Mouse (Mus musculus): ENCODE measurements at regions not wholly inside any gene's neighbourhood (a gene's known extent, or its start where the extent isn't known, plus 50 kb on each side); places are given as distances from the start of the nearest gene placed in this dataset.

GRCm38 (mm10) chr6:93223610-93224550 is 280.6 kb upstream of the Adamts9 start:
- H3K9ac ChIP-seq (ENCODE audit: low read depth, low read length) = no peak overlapping the region
- no peaks in the 10 kb centered on the region; the same call in 1 of the 2 replicates for H3K27me3 ChIP-seq (ENCODE audit: control insufficient read depth, insufficient read depth, low read length)
- TF ChIP-seq POLR2A (IDR thresholded peaks at IDR 0.05; ENCODE audit: extremely low read depth, insufficient read depth, low read length) = no peak
- TF ChIP-seq CTCF (IDR thresholded peaks at IDR 0.05; ENCODE audit: low read depth, low read length) = no peak
- no peaks in the 10 kb centered on the region for H3K36me3 ChIP-seq (ENCODE audit: control insufficient read depth, insufficient read depth, low read length)
- DNase-seq (ENCODE audit: extremely low read depth, low read depth, low spot score) = no peak
- WGBS = 54% methylated on average over 8 of the region's 8 CpGs
- H3K27ac ChIP-seq (replicated peaks; ENCODE audit: insufficient read depth, low read depth, low read length) = no peak overlapping the region
- H3K4me1 ChIP-seq (ENCODE audit: control insufficient read depth, insufficient read depth, low read length) = no peaks in the 10 kb centered on the region
- H3K4me3 ChIP-seq (ENCODE audit: insufficient read depth, low read depth, low read length) = no peak overlapping the region
- H3K79me2 ChIP-seq (ENCODE audit: control insufficient read depth, insufficient read depth, low read length) = no peaks in the 10 kb centered on the region

- Histone ChIP-seq H3K36me3 (ENCODE audit: control insufficient read depth, insufficient read depth, low read length) (no peaks in the 10 kb centered on the region), H3K79me2 (ENCODE audit: control insufficient read depth, insufficient read depth, low read length) (no peaks in the 10 kb centered on the region)
- WGBS = 85% methylated on average over 4 of the region's 4 CpGs
These were observed 274.8 kb upstream of the Adamts9 start for GRCm38 (mm10) chr6:93218015-93218593.

GRCm38 (mm10) chr6:93200886-93201285 is 257.6 kb upstream of the Adamts9 start:
- 81% methylated on average over 1 of the region's 1 CpGs for whole genome bisulfite sequencing

More at GRCm38 (mm10) chr6:93218015-93218593, 274.8 kb upstream of the Adamts9 start:
- Histone ChIP-seq H3K27me3 (ENCODE audit: control insufficient read depth, insufficient read depth, low read length) (no peaks in the 10 kb centered on the region), H3K27ac (replicated peaks; ENCODE audit: insufficient read depth, low read depth, low read length) (no peak overlapping the region), H3K4me3 (ENCODE audit: insufficient read depth, low read depth, low read length) (no peak overlapping the region), H3K4me1 (ENCODE audit: control insufficient read depth, insufficient read depth, low read length) (no peaks in the 10 kb centered on the region), H3K9ac (ENCODE audit: low read depth, low read length) (no peak overlapping the region)
- DNase-seq (ENCODE audit: extremely low read depth, low read depth, low spot score) = no peak
- no peak for TF ChIP-seq POLR2A (IDR thresholded peaks at IDR 0.05; ENCODE audit: extremely low read depth, insufficient read depth, low read length)
- no peak for TF ChIP-seq CTCF (IDR thresholded peaks at IDR 0.05; ENCODE audit: low read depth, low read length)

GRCm38 (mm10) chr6:93194741-93195140 is 251.4 kb upstream of the Adamts9 start:
- H3K9ac ChIP-seq (ENCODE audit: low read depth, low read length) = no peak overlapping the region
- 78% methylated on average over 6 of the region's 6 CpGs for WGBS
- no peak for TF ChIP-seq POLR2A (IDR thresholded peaks at IDR 0.05; ENCODE audit: extremely low read depth, insufficient read depth, low read length)

More at GRCm38 (mm10) chr6:93200886-93201285, 257.6 kb upstream of the Adamts9 start:
- DNase-seq (ENCODE audit: extremely low read depth, low read depth, low spot score) = no peak
- Histone ChIP-seq H3K4me1 (ENCODE audit: control insufficient read depth, insufficient read depth, low read length) (no peaks in the 10 kb centered on the region), H3K27me3 (ENCODE audit: control insufficient read depth, insufficient read depth, low read length) (no peaks in the 10 kb centered on the region), H3K36me3 (ENCODE audit: control insufficient read depth, insufficient read depth, low read length) (no peaks in the 10 kb centered on the region), H3K27ac (replicated peaks; ENCODE audit: insufficient read depth, low read depth, low read length) (no peak overlapping the region), H3K79me2 (ENCODE audit: control insufficient read depth, insufficient read depth, low read length) (no peaks in the 10 kb centered on the region), H3K4me3 (ENCODE audit: insufficient read depth, low read depth, low read length) (no peak overlapping the region), H3K9ac (ENCODE audit: low read depth, low read length) (no peak overlapping the region)
- TF ChIP-seq CTCF (IDR thresholded peaks at IDR 0.05; ENCODE audit: low read depth, low read length) (no peak), POLR2A (IDR thresholded peaks at IDR 0.05; ENCODE audit: extremely low read depth, insufficient read depth, low read length) (no peak)

GRCm38 (mm10) chr6:93192980-93193379 is 249.7 kb upstream of the Adamts9 start:
- Histone ChIP-seq H3K4me1 (ENCODE audit: control insufficient read depth, insufficient read depth, low read length) (no peaks in the 10 kb centered on the region), H3K4me3 (ENCODE audit: insufficient read depth, low read depth, low read length) (no peak overlapping the region), H3K36me3 (ENCODE audit: control insufficient read depth, insufficient read depth, low read length) (no peaks in the 10 kb centered on the region), H3K79me2 (ENCODE audit: control insufficient read depth, insufficient read depth, low read length) (no peaks in the 10 kb centered on the region), H3K27me3 (ENCODE audit: control insufficient read depth, insufficient read depth, low read length) (no peaks in the 10 kb centered on the region), H3K27ac (replicated peaks; ENCODE audit: insufficient read depth, low read depth, low read length) (no peak overlapping the region), H3K9ac (ENCODE audit: low read depth, low read length) (no peak overlapping the region)
- TF ChIP-seq CTCF (IDR thresholded peaks at IDR 0.05; ENCODE audit: low read depth, low read length) = no peak
- 65% methylated on average over 2 of the region's 2 CpGs for WGBS
- DNase-seq (ENCODE audit: extremely low read depth, low read depth, low spot score) = no peak

More at GRCm38 (mm10) chr6:93194741-93195140, 251.4 kb upstream of the Adamts9 start:
- DNase-seq (ENCODE audit: extremely low read depth, low read depth, low spot score) = no peak
- Histone ChIP-seq H3K27me3 (ENCODE audit: control insufficient read depth, insufficient read depth, low read length) (no peaks in the 10 kb centered on the region), H3K36me3 (ENCODE audit: control insufficient read depth, insufficient read depth, low read length) (no peaks in the 10 kb centered on the region), H3K4me3 (ENCODE audit: insufficient read depth, low read depth, low read length) (no peak overlapping the region), H3K79me2 (ENCODE audit: control insufficient read depth, insufficient read depth, low read length) (no peaks in the 10 kb centered on the region), H3K4me1 (ENCODE audit: control insufficient read depth, insufficient read depth, low read length) (no peaks in the 10 kb centered on the region), H3K27ac (replicated peaks; ENCODE audit: insufficient read depth, low read depth, low read length) (no peak overlapping the region)

GRCm38 (mm10) chr6:93190986-93191385 is 247.7 kb upstream of the Adamts9 start:
- no peak overlapping the region for H3K27ac ChIP-seq (replicated peaks; ENCODE audit: insufficient read depth, low read depth, low read length)
- no peaks in the 10 kb centered on the region for H3K79me2 ChIP-seq (ENCODE audit: control insufficient read depth, insufficient read depth, low read length)
- DNase-seq (ENCODE audit: extremely low read depth, low read depth, low spot score) = no peak
- H3K4me3 ChIP-seq (ENCODE audit: insufficient read depth, low read depth, low read length) = no peak overlapping the region
- no peak overlapping the region for H3K9ac ChIP-seq (ENCODE audit: low read depth, low read length)
- no peaks in the 10 kb centered on the region for H3K36me3 ChIP-seq (ENCODE audit: control insufficient read depth, insufficient read depth, low read length)
- H3K27me3 ChIP-seq (ENCODE audit: control insufficient read depth, insufficient read depth, low read length) = no peaks in the 10 kb centered on the region
- TF ChIP-seq CTCF (IDR thresholded peaks at IDR 0.05; ENCODE audit: low read depth, low read length) (no peak), POLR2A (IDR thresholded peaks at IDR 0.05; ENCODE audit: extremely low read depth, insufficient read depth, low read length) (no peak)
- no peaks in the 10 kb centered on the region for H3K4me1 ChIP-seq (ENCODE audit: control insufficient read depth, insufficient read depth, low read length)
- 84% methylated on average over 2 of the region's 2 CpGs for WGBS

Data from liver, adult 2 months (tissue).